Mouse (Mus musculus): ENCODE measurements around the gene Fbln7. TPM values are rescaled to one million over a fixed set of nuclear protein-coding genes. Genes with fewer than 3 reads are reported as not detected.

Gene Fbln7
- polyA plus RNA-seq, 1 experiment from 2014 or later: 1.7 TPM

GRCm38 (mm10) chr2:128885225-128885811 is 22.5 kb downstream of the Fbln7 start:
- 85% methylated on average over 8 of the region's 8 CpGs for WGBS
- no peak overlapping the region for H3K9ac ChIP-seq (replicated peaks; ENCODE audit: low read length)
- H3K27ac ChIP-seq (replicated peaks; ENCODE audit: low read depth, low read length): no peak overlapping the region
- no peaks in the 10 kb centered on the region for H3K27me3 ChIP-seq (ENCODE audit: control insufficient read depth, insufficient read depth, low read length)
- no peaks in the 10 kb centered on the region for H3K36me3 ChIP-seq (ENCODE audit: control insufficient read depth, insufficient read depth, low read length)
- H3K4me2 ChIP-seq (ENCODE audit: low read length): no peak overlapping the region
- H3K4me3 ChIP-seq (replicated peaks; ENCODE audit: low read depth, low read length): no peak overlapping the region
- ATAC-seq (ENCODE audit: low FRiP score, low TSS enrichment) (no peak), DNase-seq (no peak)
- H3K4me1 ChIP-seq (ENCODE audit: control insufficient read depth, insufficient read depth, low read length): no peaks in the 10 kb centered on the region
- no peaks in the 10 kb centered on the region for H3K9me3 ChIP-seq (ENCODE audit: control insufficient read depth, low read length)

GRCm38 (mm10) chr2:128887866-128888550 is 25.2 kb downstream of the Fbln7 start:
- no peak overlapping the region for H3K4me3 ChIP-seq (replicated peaks; ENCODE audit: low read depth, low read length)
- no peak overlapping the region for H3K27ac ChIP-seq (replicated peaks; ENCODE audit: low read depth, low read length)
- no peaks in the 10 kb centered on the region for H3K36me3 ChIP-seq (ENCODE audit: control insufficient read depth, insufficient read depth, low read length)
- H3K4me1 ChIP-seq (ENCODE audit: control insufficient read depth, insufficient read depth, low read length): no peaks in the 10 kb centered on the region
- ATAC-seq (ENCODE audit: low FRiP score, low TSS enrichment): no peak
- no peak for DNase-seq
- WGBS: 53% methylated on average over 6 of the region's 6 CpGs
- no peak overlapping the region for H3K9ac ChIP-seq (replicated peaks; ENCODE audit: low read length)
- H3K9me3 ChIP-seq (ENCODE audit: control insufficient read depth, low read length): peaks cover 2% of the 10 kb centered on the region; the same call in 1 of the 2 replicates
- H3K27me3 ChIP-seq (ENCODE audit: control insufficient read depth, insufficient read depth, low read length): no peaks in the 10 kb centered on the region
- no peak overlapping the region for H3K4me2 ChIP-seq (ENCODE audit: low read length)

- DNase-seq (no peak), ATAC-seq (ENCODE audit: low FRiP score, low TSS enrichment) (no peak)
- H3K9ac ChIP-seq (replicated peaks; ENCODE audit: low read length): no peak overlapping the region
- no peak overlapping the region for H3K4me2 ChIP-seq (ENCODE audit: low read length)
- no peaks in the 10 kb centered on the region for H3K36me3 ChIP-seq (ENCODE audit: control insufficient read depth, insufficient read depth, low read length)
- no peak overlapping the region for H3K27ac ChIP-seq (replicated peaks; ENCODE audit: low read depth, low read length)
- H3K9me3 ChIP-seq (ENCODE audit: control insufficient read depth, low read length): peaks cover 2% of the 10 kb centered on the region; the same call in 1 of the 2 replicates
- H3K4me3 ChIP-seq (replicated peaks; ENCODE audit: low read depth, low read length): no peak overlapping the region
- H3K27me3 ChIP-seq (ENCODE audit: control insufficient read depth, insufficient read depth, low read length): no peaks in the 10 kb centered on the region
- WGBS: 86% methylated on average over 4 of the region's 4 CpGs
- H3K4me1 ChIP-seq (ENCODE audit: control insufficient read depth, insufficient read depth, low read length): no peaks in the 10 kb centered on the region
Observed at GRCm38 (mm10) chr2:128890661-128891335, 28.0 kb downstream of the Fbln7 start.

- ATAC-seq (ENCODE audit: low FRiP score, low TSS enrichment) (peak; percentile 17; the same call in 1 of the 2 replicates), DNase-seq (peak; percentile 52)
- Histone ChIP-seq H3K36me3 (ENCODE audit: control insufficient read depth, insufficient read depth, low read length) (no peaks in the 10 kb centered on the region), H3K27ac (replicated peaks; ENCODE audit: low read depth, low read length) (no peak overlapping the region), H3K4me1 (ENCODE audit: control insufficient read depth, insufficient read depth, low read length) (no peaks in the 10 kb centered on the region), H3K27me3 (ENCODE audit: control insufficient read depth, insufficient read depth, low read length) (no peaks in the 10 kb centered on the region), H3K9me3 (ENCODE audit: control insufficient read depth, low read length) (peaks cover 2% of the 10 kb centered on the region; the same call in 1 of the 2 replicates), H3K4me2 (ENCODE audit: low read length) (peak overlapping the region; percentile 75), H3K4me3 (replicated peaks; ENCODE audit: low read depth, low read length) (peak overlapping the region; percentile 39), H3K9ac (replicated peaks; ENCODE audit: low read length) (peak overlapping the region; percentile 57)
- WGBS: 4% methylated on average over 36 of the region's 37 CpGs
Observed at GRCm38 (mm10) chr2:128892180-128892721, 29.5 kb downstream of the Fbln7 start.

- Histone ChIP-seq H3K9me3 (ENCODE audit: control insufficient read depth, low read length) (no peaks in the 10 kb centered on the region), H3K4me3 (replicated peaks; ENCODE audit: low read depth, low read length) (no peak overlapping the region), H3K4me2 (ENCODE audit: low read length) (no peak overlapping the region), H3K9ac (replicated peaks; ENCODE audit: low read length) (no peak overlapping the region), H3K4me1 (ENCODE audit: control insufficient read depth, insufficient read depth, low read length) (no peaks in the 10 kb centered on the region), H3K36me3 (ENCODE audit: control insufficient read depth, insufficient read depth, low read length) (no peaks in the 10 kb centered on the region), H3K27ac (replicated peaks; ENCODE audit: low read depth, low read length) (no peak overlapping the region), H3K27me3 (ENCODE audit: control insufficient read depth, insufficient read depth, low read length) (no peaks in the 10 kb centered on the region)
- WGBS: 88% methylated on average over 6 of the region's 6 CpGs
- DNase-seq (no peak), ATAC-seq (ENCODE audit: low FRiP score, low TSS enrichment) (no peak)
Observed at GRCm38 (mm10) chr2:128902843-128903242, 40.1 kb downstream of the Fbln7 start.

GRCm38 (mm10) chr2:128903661-128904060 is 40.9 kb downstream of the Fbln7 start:
- Histone ChIP-seq H3K9ac (replicated peaks; ENCODE audit: low read length) (no peak overlapping the region), H3K4me3 (replicated peaks; ENCODE audit: low read depth, low read length) (no peak overlapping the region), H3K27me3 (ENCODE audit: control insufficient read depth, insufficient read depth, low read length) (no peaks in the 10 kb centered on the region), H3K27ac (replicated peaks; ENCODE audit: low read depth, low read length) (no peak overlapping the region), H3K9me3 (ENCODE audit: control insufficient read depth, low read length) (no peaks in the 10 kb centered on the region), H3K36me3 (ENCODE audit: control insufficient read depth, insufficient read depth, low read length) (no peaks in the 10 kb centered on the region), H3K4me1 (ENCODE audit: control insufficient read depth, insufficient read depth, low read length) (no peaks in the 10 kb centered on the region), H3K4me2 (ENCODE audit: low read length) (no peak overlapping the region)
- WGBS: 88% methylated on average over 3 of the region's 3 CpGs
- ATAC-seq (ENCODE audit: low FRiP score, low TSS enrichment) (no peak), DNase-seq (no peak)

- no peaks in the 10 kb centered on the region for H3K27me3 ChIP-seq (ENCODE audit: control insufficient read depth, insufficient read depth, low read length)
- H3K36me3 ChIP-seq (ENCODE audit: control insufficient read depth, insufficient read depth, low read length): no peaks in the 10 kb centered on the region
- no peak for DNase-seq
- H3K4me1 ChIP-seq (ENCODE audit: control insufficient read depth, insufficient read depth, low read length): no peaks in the 10 kb centered on the region
- no peak overlapping the region for H3K4me2 ChIP-seq (ENCODE audit: low read length)
- no peaks in the 10 kb centered on the region for H3K9me3 ChIP-seq (ENCODE audit: control insufficient read depth, low read length)
- no peak for ATAC-seq (ENCODE audit: low FRiP score, low TSS enrichment)
- H3K4me3 ChIP-seq (replicated peaks; ENCODE audit: low read depth, low read length): no peak overlapping the region
- no peak overlapping the region for H3K9ac ChIP-seq (replicated peaks; ENCODE audit: low read length)
- H3K27ac ChIP-seq (replicated peaks; ENCODE audit: low read depth, low read length): no peak overlapping the region
- WGBS: 85% methylated on average over 4 of the region's 4 CpGs
Observed at GRCm38 (mm10) chr2:128914978-128915377, 52.2 kb downstream of the Fbln7 start.

- WGBS: 78% methylated on average over 3 of the region's 3 CpGs
Observed at GRCm38 (mm10) chr2:128916528-128916927, 53.7 kb downstream of the Fbln7 start.

More at GRCm38 (mm10) chr2:128916528-128916927, 53.7 kb downstream of the Fbln7 start:
- Histone ChIP-seq H3K36me3 (ENCODE audit: control insufficient read depth, insufficient read depth, low read length) (no peaks in the 10 kb centered on the region), H3K9ac (replicated peaks; ENCODE audit: low read length) (no peak overlapping the region), H3K4me2 (ENCODE audit: low read length) (no peak overlapping the region), H3K4me3 (replicated peaks; ENCODE audit: low read depth, low read length) (no peak overlapping the region), H3K27ac (replicated peaks; ENCODE audit: low read depth, low read length) (no peak overlapping the region), H3K9me3 (ENCODE audit: control insufficient read depth, low read length) (no peaks in the 10 kb centered on the region), H3K4me1 (ENCODE audit: control insufficient read depth, insufficient read depth, low read length) (no peaks in the 10 kb centered on the region), H3K27me3 (ENCODE audit: control insufficient read depth, insufficient read depth, low read length) (no peaks in the 10 kb centered on the region)
- DNase-seq: no peak
- ATAC-seq (ENCODE audit: low FRiP score, low TSS enrichment): no peak
